Mouse (Mus musculus): ENCODE data around the gene Pigq. TPM values are rescaled to one million over a fixed set of nuclear protein-coding genes. Genes with fewer than 3 reads are reported as not detected.

The Pigq gene
- total RNA-seq, 2 experiments from 2014 or later = 29.8 to 30.2 TPM

Other genes with a start within 250 kb of the Pigq start
- gene Gng13, start 227.8 kb downstream of the Pigq start, total RNA-seq (2021) = not detected
- 1 to 10 TPM; 1.3 to 2.5 TPM for gene Chtf18, start 217.5 kb downstream of the Pigq start, total RNA-seq (2021)
- 1 to 10 TPM; 3.4 to 3.8 TPM for gene Rpusd1, start 217.3 kb downstream of the Pigq start, total RNA-seq (2021)
- not detected for gene Mslnl, start 208.9 kb downstream of the Pigq start, total RNA-seq (2021)
- under 1 TPM in 1 of 2 experiments, not detected in 1; 0.74 TPM for gene Msln, start 190.6 kb downstream of the Pigq start, total RNA-seq (2021)
- 10 to 100 TPM; 27.7 to 28.8 TPM for gene Narfl, start 171.2 kb downstream of the Pigq start, total RNA-seq (2021)
- gene Haghl, start 159.3 kb downstream of the Pigq start, total RNA-seq (2021) = 10 to 100 TPM; 13.9 to 16.1 TPM
- not detected for gene Ccdc78, start 158.4 kb downstream of the Pigq start, total RNA-seq (2021)
- 10 to 100 TPM; 36.1 to 37.9 TPM for gene Fam173a, start 152.0 kb downstream of the Pigq start, total RNA-seq (2021)
- not detected for gene AC134908.4, start 149.3 kb downstream of the Pigq start, total RNA-seq (2021)
- gene Metrn, start 147.8 kb downstream of the Pigq start, total RNA-seq (2021) = 10 to 100 TPM; 46.6 to 60.9 TPM
- gene Fbxl16, start 135.9 kb downstream of the Pigq start, total RNA-seq (2021) = 1 to 10 TPM in 1 of 2 experiments, under 1 TPM in 1; 0.95 to 2.2 TPM
- gene Wdr24, start 121.3 kb downstream of the Pigq start, total RNA-seq (2021) = 1 to 10 TPM; 9.1 to 9.2 TPM
- 10 to 100 TPM; 20.3 to 23.6 TPM for gene Jmjd8, start 116.1 kb downstream of the Pigq start, total RNA-seq (2021)
- gene Stub1, start 111.5 kb downstream of the Pigq start, total RNA-seq (2021) = 10 to 100 TPM; 80.2 to 81.3 TPM
- 10 to 100 TPM; 11.7 to 12.0 TPM for gene Rhbdl1, start 107.6 kb downstream of the Pigq start, total RNA-seq (2021)
- 10 to 100 TPM in 1 of 2 experiments, 1 to 10 TPM in 1; 7.5 to 11.0 TPM for gene Gm20683, start 103.2 kb downstream of the Pigq start, total RNA-seq (2021)
- gene Rhot2, start 100.1 kb downstream of the Pigq start, total RNA-seq (2021) = 10 to 100 TPM; 38.0 to 47.1 TPM
- gene Wdr90, start 83.4 kb downstream of the Pigq start, total RNA-seq (2021) = 1 to 10 TPM; 1.6 to 2.0 TPM
- 10 to 100 TPM; 52.3 to 73.3 TPM for gene Mcrip2, start 76.2 kb downstream of the Pigq start, total RNA-seq (2021)
- 10 to 100 TPM; 26.1 to 27.7 TPM for gene Mettl26, start 69.9 kb downstream of the Pigq start, total RNA-seq (2021)
- gene Wfikkn1, start 64.1 kb downstream of the Pigq start, total RNA-seq (2021) = under 1 TPM; 0.49 to 0.55 TPM
- 10 to 100 TPM; 10.1 to 10.3 TPM for gene Rab40c, start 25.2 kb downstream of the Pigq start, total RNA-seq (2021)
- not detected for gene Nhlrc4, start within 50 bp of the Pigq start, total RNA-seq (2021)
- not detected for gene A930017K11Rik, start 7.6 kb upstream of the Pigq start, total RNA-seq (2021)
- 1 to 10 TPM; 4.3 to 5.9 TPM for gene Capn15, start 40.9 kb upstream of the Pigq start, total RNA-seq (2021)
- gene Rab11fip3, start 124.6 kb upstream of the Pigq start, total RNA-seq (2021) = 10 to 100 TPM; 39.2 to 41.3 TPM
- gene Decr2, start 145.4 kb upstream of the Pigq start, total RNA-seq (2021) = 1 to 10 TPM; 4.0 to 4.5 TPM
- 1 to 10 TPM; 3.0 to 3.9 TPM for gene Nme4, start 150.7 kb upstream of the Pigq start, total RNA-seq (2021)
- gene Tmem8, start 168.4 kb upstream of the Pigq start, total RNA-seq (2021) = 1 to 10 TPM in 1 of 2 experiments, under 1 TPM in 1; 0.80 to 1.3 TPM
- 10 to 100 TPM; 55.3 to 57.7 TPM for gene Mrpl28, start 178.6 kb upstream of the Pigq start, total RNA-seq (2021)
- gene Axin1, start 193.8 kb upstream of the Pigq start, total RNA-seq (2021) = 10 to 100 TPM; 12.0 to 13.3 TPM